Mouse (Mus musculus) stomach, embryonic 16.5 days (tissue): ENCODE measurements around the gene Morc2a. TPM values are rescaled to one million over a fixed set of nuclear protein-coding genes. Genes with fewer than 3 reads are reported as not detected.

ENCODE experiments used
- ATAC-seq: fragments of 200-750 bp; cut with Nextera tagmentation; 2 replicates; pipeline ENCODE4 v1.8.0; 2017; ENCODE audit warnings: moderate number of reproducible peaks, moderate TSS enrichment; ENCODE audit not compliant: insufficient read depth, low FRiP score
- H3K27ac ChIP-seq: fragments of 300-500 bp; sonication (generic); 2 replicates; pipeline ENCODE4 v1.5.1; 2014; ENCODE audit warnings: low read length
- H3K27me3 ChIP-seq: fragments of 300-500 bp; sonication (generic); 2 replicates; pipeline ENCODE4 v1.6.1; 2014; ENCODE audit warnings: low read length, control low read depth, mixed read lengths; ENCODE audit not compliant: control insufficient read depth, insufficient read depth
- H3K36me3 ChIP-seq: fragments of 300-500 bp; sonication (generic); 2 replicates; pipeline ENCODE4 v1.6.1; 2014; ENCODE audit warnings: low read length; ENCODE audit not compliant: control insufficient read depth, insufficient read depth
- H3K4me1 ChIP-seq: fragments of 300-500 bp; sonication (generic); 2 replicates; pipeline ENCODE4 v1.6.1; 2014; ENCODE audit warnings: low read length, control low read depth, mixed read lengths; ENCODE audit not compliant: control insufficient read depth, insufficient read depth
- H3K4me2 ChIP-seq: fragments of 300-500 bp; sonication (generic); 2 replicates; pipeline ENCODE4 v1.6.1; 2014; ENCODE audit warnings: low read depth, low read length, mixed read lengths
- H3K4me3 ChIP-seq: fragments of 300-500 bp; sonication (generic); replicated peaks from 2 replicates; pipeline ENCODE4 v1.5.1; 2014; ENCODE audit warnings: mild to moderate bottlenecking, low read length
- H3K9ac ChIP-seq: fragments of 300-500 bp; sonication (generic); 2 replicates; pipeline ENCODE4 v1.6.1; 2014; ENCODE audit warnings: low read length
- H3K9me3 ChIP-seq: fragments of 300-500 bp; sonication (generic); replicated peaks from 2 replicates; pipeline ENCODE4 v1.6.1; 2016; ENCODE audit warnings: low read length, control low read depth; ENCODE audit not compliant: control insufficient read depth
- WGBS: fragments of 180-500 bp; shearing (Covaris S2); extraction: QIAGEN DNeasy Blood & Tissue Kit; methylation state at CpG from one replicate; pipeline ENCODE4 v1.1.7; 2014; 5-methylcytosine and 5-hydroxymethylcytosine counted together
- polyA plus RNA-seq: library from polyadenylated mRNA; unstranded; fragments of >200 nt; fragmentation: Nextera tagmentation; extraction: Ambion mirVana; gene quantifications from 2 replicates; pipeline ENCODE4 v1.2.1, GENCODE M21; 2015

Gene Morc2a
- polyA plus RNA-seq, 1 experiment from 2014 or later, result 25.4 TPM

- Histone ChIP-seq H3K27me3 (no peaks in the 10 kb centered on the region), H3K4me1 (no peaks in the 10 kb centered on the region), H3K9me3 (no peaks in the 10 kb centered on the region), H3K4me2 (no peak overlapping the region), H3K27ac (no peak overlapping the region), H3K36me3 (peaks cover 36% of the 10 kb centered on the region), H3K4me3 (no peak overlapping the region), H3K9ac (no peak overlapping the region)
- 87% methylated on average over 5 of the region's 5 CpGs for WGBS
- ATAC-seq, result no peak
These were observed 27.4 kb downstream of the Morc2a start for GRCm38 (mm10) chr11:3676423-3676822.

- Histone ChIP-seq H3K27ac (no peak overlapping the region), H3K9ac (no peak overlapping the region), H3K9me3 (no peaks in the 10 kb centered on the region), H3K4me2 (no peak overlapping the region), H3K4me3 (no peak overlapping the region), H3K4me1 (no peaks in the 10 kb centered on the region), H3K27me3 (no peaks in the 10 kb centered on the region), H3K36me3 (peaks cover 32% of the 10 kb centered on the region)
- no peak for ATAC-seq
- 73% methylated on average over 6 of the region's 6 CpGs for WGBS
These were observed 28.2 kb downstream of the Morc2a start for GRCm38 (mm10) chr11:3677204-3677603.

- 94% methylated on average over 3 of the region's 3 CpGs for WGBS
- no peak overlapping the region for H3K9ac ChIP-seq
- H3K4me3 ChIP-seq, result no peak overlapping the region
- no peak overlapping the region for H3K27ac ChIP-seq
- no peak overlapping the region for H3K4me2 ChIP-seq
- H3K27me3 ChIP-seq, result no peaks in the 10 kb centered on the region
- peaks cover 40% of the 10 kb centered on the region for H3K36me3 ChIP-seq
- no peaks in the 10 kb centered on the region for H3K4me1 ChIP-seq
- no peak for ATAC-seq
- no peaks in the 10 kb centered on the region for H3K9me3 ChIP-seq
These were observed 30.8 kb downstream of the Morc2a start for GRCm38 (mm10) chr11:3679771-3680170.

GRCm38 (mm10) chr11:3683696-3684095 is 34.7 kb downstream of the Morc2a start:
- Histone ChIP-seq H3K27me3 (no peaks in the 10 kb centered on the region), H3K9ac (no peak overlapping the region), H3K4me1 (no peaks in the 10 kb centered on the region), H3K4me3 (no peak overlapping the region), H3K27ac (no peak overlapping the region), H3K9me3 (no peaks in the 10 kb centered on the region), H3K4me2 (no peak overlapping the region), H3K36me3 (peaks cover 40% of the 10 kb centered on the region)
- WGBS, result 96% methylated on average over 11 of the region's 11 CpGs
- no peak for ATAC-seq

GRCm38 (mm10) chr11:3684232-3684631 is 35.2 kb downstream of the Morc2a start:
- Histone ChIP-seq H3K4me1 (no peaks in the 10 kb centered on the region), H3K4me3 (no peak overlapping the region), H3K9ac (no peak overlapping the region), H3K4me2 (no peak overlapping the region), H3K9me3 (no peaks in the 10 kb centered on the region), H3K27ac (no peak overlapping the region), H3K27me3 (no peaks in the 10 kb centered on the region), H3K36me3 (peaks cover 42% of the 10 kb centered on the region)
- WGBS, result 100% methylated on average over 1 of the region's 1 CpGs
- ATAC-seq, result no peak

GRCm38 (mm10) chr11:3684723-3685430 is 35.9 kb downstream of the Morc2a start:
- H3K4me3 ChIP-seq, result no peak overlapping the region
- no peaks in the 10 kb centered on the region for H3K4me1 ChIP-seq
- H3K9ac ChIP-seq, result no peak overlapping the region
- no peak for ATAC-seq
- no peak overlapping the region for H3K4me2 ChIP-seq
- H3K9me3 ChIP-seq, result no peaks in the 10 kb centered on the region
- H3K27me3 ChIP-seq, result no peaks in the 10 kb centered on the region
- H3K27ac ChIP-seq, result no peak overlapping the region
- 93% methylated on average over 5 of the region's 5 CpGs for WGBS
- H3K36me3 ChIP-seq, result peaks cover 44% of the 10 kb centered on the region

- Histone ChIP-seq H3K27ac (no peak overlapping the region), H3K9ac (no peak overlapping the region), H3K9me3 (no peaks in the 10 kb centered on the region), H3K27me3 (no peaks in the 10 kb centered on the region), H3K4me3 (no peak overlapping the region), H3K4me2 (no peak overlapping the region), H3K4me1 (no peaks in the 10 kb centered on the region), H3K36me3 (peaks cover 48% of the 10 kb centered on the region)
- 91% methylated on average over 8 of the region's 8 CpGs for WGBS
- ATAC-seq, result no peak
These were observed 36.4 kb downstream of the Morc2a start for GRCm38 (mm10) chr11:3685431-3685830.

- WGBS, result 87% methylated on average over 2 of the region's 2 CpGs
- H3K4me1 ChIP-seq, result no peaks in the 10 kb centered on the region
- no peak overlapping the region for H3K27ac ChIP-seq
- H3K4me2 ChIP-seq, result no peak overlapping the region
- ATAC-seq, result no peak
- H3K4me3 ChIP-seq, result no peak overlapping the region
- no peaks in the 10 kb centered on the region for H3K9me3 ChIP-seq
- no peak overlapping the region for H3K9ac ChIP-seq
- H3K27me3 ChIP-seq, result no peaks in the 10 kb centered on the region
- H3K36me3 ChIP-seq, result peaks cover 53% of the 10 kb centered on the region
These were observed 37.3 kb downstream of the Morc2a start for GRCm38 (mm10) chr11:3686318-3686717.

GRCm38 (mm10) chr11:3686885-3687284 is 37.9 kb downstream of the Morc2a start:
- Histone ChIP-seq H3K9me3 (no peaks in the 10 kb centered on the region), H3K9ac (no peak overlapping the region), H3K27ac (no peak overlapping the region), H3K4me1 (no peaks in the 10 kb centered on the region), H3K4me2 (no peak overlapping the region), H3K27me3 (no peaks in the 10 kb centered on the region), H3K36me3 (peaks cover 49% of the 10 kb centered on the region), H3K4me3 (no peak overlapping the region)
- 79% methylated on average over 2 of the region's 2 CpGs for WGBS
- ATAC-seq, result no peak
